Mouse (Mus musculus) small intestine, adult 2 months (tissue): ENCODE data around the gene Shkbp1.

Source experiments
- CTCF ChIP-seq: fragments of 200-500 bp; IDR thresholded peaks from 2 replicates; pipeline ENCODE4 v1.5.1; 2012; ENCODE audit warnings: low read depth, mild to moderate bottlenecking, control low read depth, inconsistent platforms, low read length, moderate library complexity, mixed read lengths; ENCODE audit not compliant: insufficient replicate concordance, insufficient read length; ENCODE audit errors: extremely low read depth
- POLR2A ChIP-seq: fragments of 200-500 bp; IDR thresholded peaks from 2 replicates; pipeline ENCODE4 v1.6.1; 2012; ENCODE audit warnings: low read depth, mild to moderate bottlenecking, control low read depth, inconsistent platforms, low read length, moderate library complexity

DNA sequence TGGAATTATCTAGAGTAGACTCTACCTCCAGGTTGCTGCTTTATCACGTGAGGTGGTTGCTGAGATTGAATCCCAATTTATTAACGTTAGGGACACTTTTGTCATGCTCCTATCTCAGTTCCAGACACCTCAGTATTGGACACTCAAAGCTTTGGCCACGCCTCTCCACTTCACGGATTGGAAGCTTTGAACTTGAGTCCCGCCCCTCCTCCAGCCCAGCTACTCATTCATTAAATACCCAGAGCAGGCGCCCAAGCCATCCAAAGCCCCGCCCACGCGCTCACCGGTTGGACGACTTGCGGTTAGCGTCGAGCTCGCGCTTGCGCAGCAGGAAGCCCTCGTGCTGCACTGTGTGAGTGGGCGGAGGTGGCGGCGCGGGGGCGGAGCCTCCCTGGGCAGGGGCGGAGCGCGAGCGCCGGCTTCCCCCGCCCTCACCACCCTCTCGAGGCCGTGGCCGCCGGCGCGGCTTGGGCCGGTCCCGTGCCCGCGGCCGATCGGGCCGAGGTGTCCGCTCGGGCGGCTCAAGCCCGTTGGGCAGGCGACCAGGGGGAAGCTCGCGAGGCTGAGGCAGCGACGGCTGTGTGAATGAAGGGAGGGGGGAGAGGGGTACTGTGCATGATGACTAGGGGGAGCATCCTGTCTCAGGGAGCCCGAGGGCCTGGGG lies 5.6 kb upstream of the Shkbp1 start:
- TF ChIP-seq CTCF (no peak), POLR2A (no peak)
